Mouse (Mus musculus) cerebellum, adult 11 months (tissue): Measurements from ENCODE around the gene Gm45062.
A peak's percentile ranks its signal among the peaks of the same experiment; 100 is the strongest.

Source experiments
- DNase-seq: peaks from one replicate; pipeline ENCODE4 v3.0.0; 2022

Gene Gm45062

GRCm38 (mm10) chr6:8259004-8259666 is at the start of gene Gm45062, which contains the start of the genes Rpa3 and Umad1:
Gene Gm45062, plus strand, starts transcription at chr6:8259450.
Gene Rpa3, minus strand, starts transcription at chr6:8259173.
Gene Umad1, plus strand, starts transcription at chr6:8259288.
- DNase-seq = peak; percentile 97

- DNase-seq = peak; percentile 25
These were observed 49.4 kb upstream of the Gm45062 start for GRCm38 (mm10) chr6:8209866-8210186.

GRCm38 (mm10) chr6:8210661-8211060 is 48.6 kb upstream of the Gm45062 start:
- DNase-seq = no peak

GRCm38 (mm10) chr6:8227035-8227434 is 32.2 kb upstream of the Gm45062 start:
- no peak for DNase-seq

- no peak for DNase-seq
These were observed 30.7 kb upstream of the Gm45062 start for GRCm38 (mm10) chr6:8228596-8228995.

- DNase-seq = no peak
These were observed 934 bp upstream of the Gm45062 start for GRCm38 (mm10) chr6:8258316-8258715.

- DNase-seq = no peak
These were observed 406 bp downstream of the Gm45062 start for GRCm38 (mm10) chr6:8259667-8260044.

- DNase-seq = no peak
These were observed 11.8 kb downstream of the Gm45062 start for GRCm38 (mm10) chr6:8271047-8271446.

- peak; percentile 24 for DNase-seq
These were observed 15.3 kb downstream of the Gm45062 start for GRCm38 (mm10) chr6:8274387-8275054.

- peak; percentile 68 for DNase-seq
These were observed 15.8 kb downstream of the Gm45062 start for GRCm38 (mm10) chr6:8275098-8275497.

- DNase-seq = no peak
These were observed 17.2 kb downstream of the Gm45062 start for GRCm38 (mm10) chr6:8276431-8276830.

- no peak for DNase-seq
These were observed 19.3 kb downstream of the Gm45062 start for GRCm38 (mm10) chr6:8278426-8279002.

- no peak for DNase-seq
These were observed 24.0 kb downstream of the Gm45062 start for GRCm38 (mm10) chr6:8283255-8283654.

- DNase-seq = no peak
These were observed 26.2 kb downstream of the Gm45062 start for GRCm38 (mm10) chr6:8285401-8285960.

GRCm38 (mm10) chr6:8286146-8286545 is 26.9 kb downstream of the Gm45062 start:
- no peak for DNase-seq

GRCm38 (mm10) chr6:8288755-8289580 is 29.7 kb downstream of the Gm45062 start:
- no peak for DNase-seq

GRCm38 (mm10) chr6:8294048-8294784 is 35.0 kb downstream of the Gm45062 start:
- DNase-seq = no peak

GRCm38 (mm10) chr6:8299066-8299863 is 40.0 kb downstream of the Gm45062 start:
- DNase-seq = no peak

- no peak for DNase-seq
These were observed 48.9 kb downstream of the Gm45062 start for GRCm38 (mm10) chr6:8307878-8308775.

GRCm38 (mm10) chr6:8312554-8312953 is 53.3 kb downstream of the Gm45062 start:
- no peak for DNase-seq
